Comparison of ENCODE assay signal across 11 mouse cellular contexts in genomic region chr11:20571702-20572413, GRCm38 (mm10). TPM values are rescaled to one million over a fixed set of nuclear protein-coding genes. Genes with fewer than 3 reads are reported as not detected.
DNase-seq lines count a peak whose midpoint lies in the region; ATAC-seq lines count a peak whose summit lies in the region.
"Had no signal": no experiment of that assay in that cellular context is flagged by ENCODE, and none has a peak within 500 bp of the region (broad histone marks: within the 10 kb centered on the region; RNA-seq: fewer than 3 reads in every experiment).

No protein-coding gene starts in this region.

- no peak overlapping the region for H3K9ac ChIP-seq in hindbrain, embryonic 13.5 days
- H3K9ac ChIP-seq in hindbrain, embryonic 11.5 days (ENCODE audit: low read depth, low read length) = no peak overlapping the region
- H3K9ac ChIP-seq in forebrain, embryonic 15.5 days (replicated peaks) = no peak overlapping the region
- H3K9ac ChIP-seq: forebrain, embryonic 13.5 days had no signal

- H3K27me3 ChIP-seq in hindbrain, embryonic 13.5 days = no peaks in the 10 kb centered on the region
- H3K27me3 ChIP-seq in hindbrain, embryonic 11.5 days (ENCODE audit: control insufficient read depth, insufficient read depth, low read length) = no peaks in the 10 kb centered on the region
- no peaks in the 10 kb centered on the region for H3K27me3 ChIP-seq in forebrain, embryonic 15.5 days
- H3K27me3 ChIP-seq: forebrain, embryonic 13.5 days; megakaryocyte, embryonic 14.5 days had no signal

- peaks cover 11% of the 10 kb centered on the region for H3K4me1 ChIP-seq in hindbrain, embryonic 13.5 days (replicated peaks)
- no peaks in the 10 kb centered on the region for H3K4me1 ChIP-seq in hindbrain, embryonic 11.5 days (replicated peaks; ENCODE audit: control insufficient read depth, insufficient read depth, low read length)
- H3K4me1 ChIP-seq in forebrain, embryonic 15.5 days = no peaks in the 10 kb centered on the region

- H3K9me3 ChIP-seq in hindbrain, embryonic 13.5 days = no peaks in the 10 kb centered on the region
- H3K9me3 ChIP-seq in hindbrain, embryonic 11.5 days (ENCODE audit: control insufficient read depth, low read length) = no peaks in the 10 kb centered on the region
- no peaks in the 10 kb centered on the region for H3K9me3 ChIP-seq in forebrain, embryonic 15.5 days
- H3K9me3 ChIP-seq: forebrain, embryonic 13.5 days had no signal

- peaks cover 3% of the 10 kb centered on the region; the same call in 1 of the 2 replicates for H3K36me3 ChIP-seq in hindbrain, embryonic 13.5 days
- no peaks in the 10 kb centered on the region for H3K36me3 ChIP-seq in hindbrain, embryonic 11.5 days (ENCODE audit: control insufficient read depth, insufficient read depth, low read length)
- H3K36me3 ChIP-seq in forebrain, embryonic 15.5 days = no peaks in the 10 kb centered on the region

- no peak overlapping the region for H3K27ac ChIP-seq in hindbrain, embryonic 13.5 days
- H3K27ac ChIP-seq in hindbrain, embryonic 11.5 days (ENCODE audit: low read depth, low read length) = no peak overlapping the region
- no peak overlapping the region for H3K27ac ChIP-seq in forebrain, embryonic 15.5 days (replicated peaks)
- H3K27ac ChIP-seq: forebrain, embryonic 13.5 days had no signal

- no peak for DNase-seq in hindbrain, embryonic 11.5 days (ENCODE audit: low spot score)
- DNase-seq in urinary bladder, postnatal 36 days (ENCODE audit: low spot score in 2 of 2) = peak; percentile 9 to 24
- DNase-seq in urinary bladder, adult 18-20 months (ENCODE audit: low spot score in 2 of 2) = no peak
- DNase-seq in left cerebral cortex, adult 18-20 months (ENCODE audit: low spot score in 2 of 2) = peak; percentile 54 to 75
- DNase-seq in telencephalon, adult 2 months (ENCODE audit: low read depth, low spot score) = peak; percentile 40
- no peak for DNase-seq in spleen, adult 12 weeks (ENCODE audit: low spot score)
- DNase-seq: thymus, adult 18-20 months had no signal

- peak; percentile 67; the same call in 1 of the 2 replicates for ATAC-seq in hindbrain, embryonic 13.5 days (ENCODE audit: low FRiP score)
- ATAC-seq in hindbrain, embryonic 11.5 days (ENCODE audit: low FRiP score) = no peak
- no peak; the same call in 1 of the 2 replicates for ATAC-seq in forebrain, embryonic 15.5 days (replicated peaks)
- ATAC-seq: forebrain, embryonic 13.5 days had no signal

- 57% methylated on average over 5 of the region's 5 CpGs for WGBS in hindbrain, embryonic 13.5 days
- WGBS in hindbrain, embryonic 11.5 days = 73% methylated on average over 5 of the region's 5 CpGs
- 68% methylated on average over 5 of the region's 5 CpGs for WGBS in forebrain, embryonic 15.5 days

- H3K4me2 ChIP-seq in hindbrain, embryonic 13.5 days = no peak overlapping the region
- H3K4me2 ChIP-seq in hindbrain, embryonic 11.5 days (replicated peaks; ENCODE audit: low read depth, low read length) = no peak overlapping the region
- H3K4me2 ChIP-seq in forebrain, embryonic 15.5 days (replicated peaks) = no peak overlapping the region
- H3K4me2 ChIP-seq: forebrain, embryonic 13.5 days had no signal

- H3K4me3 ChIP-seq in hindbrain, embryonic 13.5 days = no peak overlapping the region
- H3K4me3 ChIP-seq in hindbrain, embryonic 11.5 days (ENCODE audit: low read depth, low read length) = no peak overlapping the region
- H3K4me3 ChIP-seq in forebrain, embryonic 15.5 days = no peak overlapping the region
- H3K4me3 ChIP-seq: forebrain, embryonic 13.5 days; megakaryocyte, embryonic 14.5 days had no signal

RNA-seq across cellular contexts. Expression of gene Sertad2, which starts 28.8 kb away (rescaled TPM):
- 32.7 and 34.9 TPM in 2 replicates for polyA plus RNA-seq in hindbrain, embryonic 13.5 days (2015; fragmentation: Nextera tagmentation; extraction: Ambion mirVana)
- polyA plus RNA-seq in hindbrain, embryonic 11.5 days (2014; fragmentation: Nextera tagmentation; extraction: Ambion mirVana) = 23.6 and 24.4 TPM in 2 replicates
- total RNA-seq in left cerebral cortex, adult 18-20 months (2021) = 10 to 100 TPM; 20.1 to 23.6 TPM
- polyA plus RNA-seq in forebrain, embryonic 15.5 days (2015; fragmentation: Nextera tagmentation; extraction: Ambion mirVana) = 36.2 and 39.6 TPM in 2 replicates

Comparison
In these comparisons a context has a peak if more than half of its experiments do, and no peak if none do; other contexts are left out.
1. DNase-seq: peak in urinary bladder, postnatal 36 days (2 of 2), left cerebral cortex, adult 18-20 months (2 of 2) and telencephalon, adult 2 months (single experiment); none in hindbrain, embryonic 11.5 days (single experiment), urinary bladder, adult 18-20 months (0 of 2) and spleen, adult 12 weeks (single experiment).